Mouse (Mus musculus) E14TG2a.4 (cell line): Measurements from ENCODE around the gene Mast3.

ENCODE experiments used
- CTCF ChIP-seq: conservative IDR thresholded peaks from 2 replicates; pipeline ENCODE4 v1.5.1; 2014; ENCODE audit warnings: low read length
- NANOG ChIP-seq: IDR thresholded peaks from 2 replicates; pipeline ENCODE4 v1.6.1; 2014; ENCODE audit warnings: borderline replicate concordance, low read length, mixed read lengths
- POU5F1 ChIP-seq: IDR thresholded peaks from 2 replicates; pipeline ENCODE4 v1.6.1; 2014; ENCODE audit warnings: low read length, borderline replicate concordance

GRCm38 (mm10) chr8:70821992-70822391 is 17.1 kb upstream of the Mast3 start:
- no peak for TF ChIP-seq CTCF
- no peak for TF ChIP-seq NANOG
- no peak for TF ChIP-seq POU5F1
